Mouse (Mus musculus): Measurements from ENCODE around the gene Crim1. TPM values are rescaled to one million over a fixed set of nuclear protein-coding genes. Genes with fewer than 3 reads are reported as not detected.

Gene Crim1
- total RNA-seq, 2 experiments from 2014 or later: 44.8 to 47.1 TPM

GRCm38 (mm10) chr17:78402174-78402573 is 202.1 kb downstream of the Crim1 start:
- intact Hi-C loops (cut with DNase I): no loop called here
- DNase-seq: no peak

GRCm38 (mm10) chr17:78403229-78403628 is 203.2 kb downstream of the Crim1 start:
- DNase-seq: no peak
- intact Hi-C loops (cut with DNase I): no loop called here

- intact Hi-C loops (cut with DNase I): no loop called here
- DNase-seq: peak in 1 of 2 experiments; percentile 9
These were observed 203.8 kb downstream of the Crim1 start for GRCm38 (mm10) chr17:78403804-78404203.

GRCm38 (mm10) chr17:78405336-78405735 is 205.3 kb downstream of the Crim1 start:
- no peak for DNase-seq
- intact Hi-C loops (cut with DNase I): no loop called here

- intact Hi-C loops (cut with DNase I): no loop called here
- peak in 1 of 2 experiments; percentile 15 for DNase-seq
These were observed 206.8 kb downstream of the Crim1 start for GRCm38 (mm10) chr17:78406854-78407253.

- intact Hi-C loops (cut with DNase I): no loop called here
- DNase-seq: peak; percentile 62 to 64
These were observed 207.5 kb downstream of the Crim1 start for GRCm38 (mm10) chr17:78407581-78407980.

- no peak for DNase-seq
- intact Hi-C loops (cut with DNase I): loop anchor here (1.0 kb wide), 1 partner anchor 9 kb away; no protein-coding TSS in a partner anchor
These were observed 208.3 kb downstream of the Crim1 start for GRCm38 (mm10) chr17:78408386-78408785.

- DNase-seq: no peak
- intact Hi-C loops (cut with DNase I): no loop called here
These were observed 209.9 kb downstream of the Crim1 start for GRCm38 (mm10) chr17:78409900-78410299.

GRCm38 (mm10) chr17:78415255-78415654 is 215.2 kb downstream of the Crim1 start:
- no peak for DNase-seq
- intact Hi-C loops (cut with DNase I): no loop called here

- intact Hi-C loops (cut with DNase I): loop anchor here (1.0 kb wide), 1 partner anchor 9 kb away; no protein-coding TSS in a partner anchor
- peak; percentile 97 to 98 for DNase-seq
These were observed 217.6 kb downstream of the Crim1 start, which contains the start of gene Fez2 for GRCm38 (mm10) chr17:78417381-78418281. Gene Fez2, minus strand, starts transcription at chr17:78418152.

GRCm38 (mm10) chr17:78419216-78419615 is 219.2 kb downstream of the Crim1 start:
- intact Hi-C loops (cut with DNase I): no loop called here
- no peak for DNase-seq

GRCm38 (mm10) chr17:78425026-78425425 is 225.0 kb downstream of the Crim1 start:
- intact Hi-C loops (cut with DNase I): no loop called here
- DNase-seq: no peak

Small RNAs within 50 kb of the gene (microRNA-seq; reads per million reads assigned to microRNA genes)
- gene Gm25069: 0 reads per million in 2 experiments

Other genes starting within 250 kb of the Crim1 start
- 10 to 100 TPM; 80.8 to 85.0 TPM for gene Fez2, start 217.9 kb downstream of the Crim1 start, total RNA-seq (2021)

Data from heart, postnatal 10 days (tissue).